ENCODE assay signal across 7 mouse cellular contexts in genomic region chr17:56139858-56140595, GRCm38 (mm10). TPM values are rescaled to one million over a fixed set of nuclear protein-coding genes. Genes with fewer than 3 reads are reported as not detected.
A peak's percentile ranks its signal among the peaks of the same experiment; 100 is the strongest.
DNase-seq lines count a peak whose midpoint lies in the region; ATAC-seq and TF ChIP-seq lines count a peak whose summit lies in the region.

Gene Sema6b (minus strand): TSS chr17:56140343.

- TF ChIP-seq POLR2A in CH12.LX (IDR thresholded peaks at IDR 0.05; ENCODE audit: low read depth, low read length): no peak

- H3K9me3 ChIP-seq in CH12.LX (replicated peaks; ENCODE audit: low read length): no peaks in the 10 kb centered on the region
- no peaks in the 10 kb centered on the region for H3K9me3 ChIP-seq in embryonic facial prominence, embryonic 11.5 days (replicated peaks; ENCODE audit: control insufficient read depth, low read length)
- H3K9me3 ChIP-seq in stomach, embryonic 14.5 days (ENCODE audit: control insufficient read depth, low read depth, low read length): no peaks in the 10 kb centered on the region

- no peak for TF ChIP-seq RAD21 in CH12.LX (IDR thresholded peaks at IDR 0.05; ENCODE audit: low read depth, low read length)

- no peaks in the 10 kb centered on the region for H3K79me2 ChIP-seq in CH12.LX (replicated peaks; ENCODE audit: control insufficient read depth, extremely low read depth, insufficient read depth, poor library complexity, severe bottlenecking)

- peaks cover 9 to 47% of the 10 kb centered on the region in 2 experiments for H3K4me1 ChIP-seq in CH12.LX (ENCODE audit: control insufficient read depth in 1 of 2, insufficient read depth in 2 of 2)
- H3K4me1 ChIP-seq in embryonic facial prominence, embryonic 11.5 days (ENCODE audit: control insufficient read depth, insufficient read depth, low read length): peaks cover 9% of the 10 kb centered on the region
- H3K4me1 ChIP-seq in stomach, embryonic 14.5 days (ENCODE audit: control insufficient read depth, insufficient read depth, low read length): peaks cover 15% of the 10 kb centered on the region; the same call in 1 of the 2 replicates

- TF ChIP-seq CTCF in CH12.LX (conservative IDR thresholded peaks at IDR 0.05 in 1 of 2, IDR thresholded peaks at IDR 0.05 in 1 of 2; ENCODE audit: low read depth in 2 of 2, low read length in 2 of 2): no peak
- TF ChIP-seq CTCF in left cerebral cortex, adult 2 months (IDR thresholded peaks at IDR 0.05): no peak

- no peak within 1 kb of the TSS for H3K9ac ChIP-seq in CH12.LX (ENCODE audit: insufficient read depth, low read depth)
- peak within 1 kb of the TSS; percentile 63 for H3K9ac ChIP-seq in embryonic facial prominence, embryonic 11.5 days (replicated peaks; ENCODE audit: low read length)
- H3K9ac ChIP-seq in stomach, embryonic 14.5 days (replicated peaks; ENCODE audit: low read depth, low read length): no peak within 1 kb of the TSS

- H3K27me3 ChIP-seq in CH12.LX (replicated peaks): peaks cover 100% of the 10 kb centered on the region
- H3K27me3 ChIP-seq in embryonic facial prominence, embryonic 11.5 days (ENCODE audit: control insufficient read depth, insufficient read depth, low read length): peaks cover 46% of the 10 kb centered on the region
- peaks cover 28% of the 10 kb centered on the region for H3K27me3 ChIP-seq in stomach, embryonic 14.5 days (ENCODE audit: control insufficient read depth, insufficient read depth, low read length)

- no peak for TF ChIP-seq EP300 in CH12.LX (IDR thresholded peaks at IDR 0.05; ENCODE audit: low read length)

- H3K36me3 ChIP-seq in CH12.LX (replicated peaks in 1 of 2; ENCODE audit: control insufficient read depth in 1 of 2, insufficient read depth in 1 of 2, low read length in 1 of 2): no peaks in the 10 kb centered on the region
- H3K36me3 ChIP-seq in embryonic facial prominence, embryonic 11.5 days (replicated peaks; ENCODE audit: control insufficient read depth, insufficient read depth, low read depth, low read length): no peaks in the 10 kb centered on the region
- no peaks in the 10 kb centered on the region for H3K36me3 ChIP-seq in stomach, embryonic 14.5 days (ENCODE audit: control insufficient read depth, insufficient read depth, low read length)

- under 1% methylated on average over 76 of the region's 79 CpGs for WGBS in embryonic facial prominence, embryonic 11.5 days
- 2% methylated on average over 78 of the region's 79 CpGs for WGBS in stomach, embryonic 14.5 days

- no peak for DNase-seq in CH12.LX (ENCODE audit: extremely low read depth)
- DNase-seq in R1 (ENCODE audit: low read depth, low spot score): peak; percentile 62
- DNase-seq in embryonic facial prominence, embryonic 11.5 days (ENCODE audit: low spot score): peak; percentile 77
- DNase-seq in heart, postnatal 10 days: peak; percentile 71 to 78
- peak; percentile 84 to 90 for DNase-seq in left cerebral cortex, adult 2 months (ENCODE audit: extremely low spot score in 1 of 2, low spot score in 2 of 2)

- in situ Hi-C loops in CH12.LX (cut with MboI; ENCODE audit: low pct_ligation_motif_present, low pct_unique_long_range_greater_than_20kb, low sequenced_read_pairs): no loop called here

- intact Hi-C loops in heart, postnatal 10 days (cut with DNase I): no loop called here
- intact Hi-C loops in left cerebral cortex, adult 2 months (cut with DNase I): no loop called here

- peak within 1 kb of the TSS; percentile 85 for H3K4me2 ChIP-seq in CH12.LX (ENCODE audit: insufficient read depth, low read depth, poor library complexity, severe bottlenecking)
- peak within 1 kb of the TSS; percentile 99 for H3K4me2 ChIP-seq in embryonic facial prominence, embryonic 11.5 days (ENCODE audit: low read depth, low read length)
- peak within 1 kb of the TSS; percentile 100 for H3K4me2 ChIP-seq in stomach, embryonic 14.5 days (replicated peaks; ENCODE audit: low read depth, low read length)

- peak within 1 kb of the TSS in 2 of 3 experiments; percentile 15 to 56 for H3K4me3 ChIP-seq in CH12.LX (replicated peaks in 1 of 3; ENCODE audit: low read depth in 2 of 3, low read length in 2 of 3, poor library complexity in 1 of 3)
- peak within 1 kb of the TSS; percentile 73 for H3K4me3 ChIP-seq in embryonic facial prominence, embryonic 11.5 days (ENCODE audit: low read depth, low read length)
- peak within 1 kb of the TSS; percentile 76 for H3K4me3 ChIP-seq in left cerebral cortex, adult 2 months
- H3K4me3 ChIP-seq in stomach, embryonic 14.5 days (ENCODE audit: low read depth, low read length): peak within 1 kb of the TSS; percentile 68

- no peak for ATAC-seq in embryonic facial prominence, embryonic 11.5 days (replicated peaks; ENCODE audit: insufficient number of reproducible peaks, low FRiP score, low TSS enrichment, low read depth)
- peak; percentile 59 for ATAC-seq in megakaryocyte progenitor cell, adult 5-6 weeks (replicated peaks; ENCODE audit: poor library complexity)
- 0 out of 2 replicates have a peak, but pooled peaks have one; percentile 3 for ATAC-seq in stomach, embryonic 14.5 days (ENCODE audit: insufficient number of reproducible peaks, insufficient read depth, low FRiP score, low read depth)

- dilution Hi-C loops in CH12.LX (cut with MboI; ENCODE audit: extremely low pct_ligation_motif_present, extremely low pct_unique_long_range_greater_than_20kb, low sequenced_read_pairs): no loop called here

- H3K27ac ChIP-seq in CH12.LX (ENCODE audit: insufficient read depth, low read depth): no peak within 1 kb of the TSS
- H3K27ac ChIP-seq in embryonic facial prominence, embryonic 11.5 days (replicated peaks; ENCODE audit: low read depth, low read length): no peak within 1 kb of the TSS; the same call in 1 of the 2 replicates
- peak within 1 kb of the TSS; percentile 95 for H3K27ac ChIP-seq in left cerebral cortex, adult 2 months
- H3K27ac ChIP-seq in stomach, embryonic 14.5 days (ENCODE audit: low read length): no peak within 1 kb of the TSS

TF ChIP-seq in CH12.LX, 34 proteins besides CTCF, POLR2A, EP300 and RAD21:
- no peak for TF ChIP-seq KAT2A (IDR thresholded peaks at IDR 0.05; ENCODE audit: insufficient replicate concordance, low read length)
- 0 out of 2 replicates have a peak, but pooled peaks have one; percentile 12 for TF ChIP-seq ELF1 (IDR thresholded peaks at IDR 0.05; ENCODE audit: low read depth, low read length)
- peak; percentile 77; the same call in 1 of the 2 replicates for TF ChIP-seq MAZ (IDR thresholded peaks at IDR 0.05; ENCODE audit: low read depth, low read length)
- TF ChIP-seq PAX5 (IDR thresholded peaks at IDR 0.05; ENCODE audit: low read length): no peak
- TF ChIP-seq TBP (conservative IDR thresholded peaks at IDR 0.05; ENCODE audit: low read depth, low read length): no peak
- TF ChIP-seq MAX (IDR thresholded peaks at IDR 0.05; ENCODE audit: low read length): no peak
- peak; percentile 56; the same call in 1 of the 2 replicates for TF ChIP-seq UBTF (IDR thresholded peaks at IDR 0.05; ENCODE audit: low read depth, low read length)
- TF ChIP-seq E2F4 (IDR thresholded peaks at IDR 0.05; ENCODE audit: insufficient replicate concordance, low read depth, low read length): no peak
- TF ChIP-seq BHLHE40 (IDR thresholded peaks at IDR 0.05; ENCODE audit: low read depth, low read length): peak; percentile 74
- no peak for TF ChIP-seq SIN3A (IDR thresholded peaks at IDR 0.05; ENCODE audit: low read length)
- TF ChIP-seq JUN (IDR thresholded peaks at IDR 0.05; ENCODE audit: insufficient read depth, low read depth, low read length): no peak
TF ChIP-seq in CH12.LX: peak in this region for 4.

RNA-seq across cellular contexts. Expression of gene Sema6b, which starts in this region (rescaled TPM):
- 1.5 and 2.2 TPM in 2 replicates for total RNA-seq in CH12.LX (2012; rRNA removed)
- 0.71 and 0.78 TPM in 2 replicates for total RNA-seq in CH12.LX (2014; rRNA removed)
- 1.3 TPM in 2 replicates for polyA plus RNA-seq in CH12.LX (2012; ENCODE audit: insufficient read length, low read depth)
- polyA plus RNA-seq in embryonic facial prominence, embryonic 11.5 days (2014; fragmentation: Nextera tagmentation; extraction: Ambion mirVana): 1.1 and 1.6 TPM in 2 replicates
- total RNA-seq in heart, postnatal 10 days (2021): 10 to 100 TPM; 11.3 to 13.7 TPM
- total RNA-seq in left cerebral cortex, adult 2 months (2021): 100 to 1,000 TPM; 117 to 125 TPM
- 1.8 and 2.2 TPM in 2 replicates for total RNA-seq in megakaryocyte progenitor cell, adult 5-6 weeks (2015)
- total RNA-seq in megakaryocyte progenitor cell, adult 5-6 weeks (2017): 3.2 and 4.9 TPM in 2 replicates
- 1.1 and 1.3 TPM in 2 replicates for polyA plus RNA-seq in stomach, embryonic 14.5 days (2014; fragmentation: Nextera tagmentation; extraction: Ambion mirVana)

Comparison
In these comparisons a context has a peak if more than half of its experiments do, and no peak if none do; other contexts are left out.
1. RNA of gene Sema6b (total RNA-seq): 117 to 125 TPM in left cerebral cortex, adult 2 months; 11.3 to 13.7 TPM in heart, postnatal 10 days, 1.8 to 4.9 TPM in megakaryocyte progenitor cell, adult 5-6 weeks and 0.71 to 2.2 TPM in CH12.LX; every median in the first group is over 4 times any median in the second.
2. Peak in every context shown above with its lines, with median percentiles within 50 percentile points of each other: H3K4me2 ChIP-seq and H3K4me3 ChIP-seq.